Mouse (Mus musculus): ENCODE measurements around the gene Ddo.

Gene Ddo

DNA sequence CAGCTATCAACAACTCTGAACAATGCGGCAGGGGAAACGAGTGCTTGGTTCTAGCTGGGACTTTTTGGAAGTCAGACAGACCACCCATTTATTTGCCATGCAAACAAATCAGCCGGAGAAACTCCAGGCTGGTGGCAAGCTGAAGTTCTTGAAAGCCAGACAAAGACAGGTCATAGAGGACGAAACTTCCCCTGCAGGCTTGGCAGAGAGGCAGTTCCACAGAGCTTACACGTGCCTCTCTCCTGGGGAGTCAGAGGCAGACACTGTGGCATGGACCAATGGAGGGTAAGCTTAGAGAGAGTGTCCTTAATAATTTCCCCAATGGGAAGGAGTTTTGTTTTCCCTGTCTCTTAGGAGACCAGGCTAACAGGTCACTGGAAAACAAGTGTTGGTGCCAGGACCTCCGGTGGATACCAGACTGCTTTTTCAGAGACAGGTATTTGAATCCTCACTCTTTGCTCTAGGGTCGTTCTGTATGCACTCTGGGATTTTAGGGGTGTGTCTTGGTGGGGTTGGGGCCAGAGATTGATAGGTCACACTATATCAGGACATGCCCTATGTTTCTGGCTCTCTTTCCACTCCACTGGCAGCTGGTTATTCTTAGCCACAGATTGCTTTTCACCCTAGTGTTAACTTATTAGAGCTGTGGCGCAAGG, at the start of gene Ddo:
Gene Ddo (plus strand): TSS at position 356 of the 656 bp plus-strand sequence.
- no peak for DNase-seq (ENCODE audit: low read depth, low spot score)

DNA sequence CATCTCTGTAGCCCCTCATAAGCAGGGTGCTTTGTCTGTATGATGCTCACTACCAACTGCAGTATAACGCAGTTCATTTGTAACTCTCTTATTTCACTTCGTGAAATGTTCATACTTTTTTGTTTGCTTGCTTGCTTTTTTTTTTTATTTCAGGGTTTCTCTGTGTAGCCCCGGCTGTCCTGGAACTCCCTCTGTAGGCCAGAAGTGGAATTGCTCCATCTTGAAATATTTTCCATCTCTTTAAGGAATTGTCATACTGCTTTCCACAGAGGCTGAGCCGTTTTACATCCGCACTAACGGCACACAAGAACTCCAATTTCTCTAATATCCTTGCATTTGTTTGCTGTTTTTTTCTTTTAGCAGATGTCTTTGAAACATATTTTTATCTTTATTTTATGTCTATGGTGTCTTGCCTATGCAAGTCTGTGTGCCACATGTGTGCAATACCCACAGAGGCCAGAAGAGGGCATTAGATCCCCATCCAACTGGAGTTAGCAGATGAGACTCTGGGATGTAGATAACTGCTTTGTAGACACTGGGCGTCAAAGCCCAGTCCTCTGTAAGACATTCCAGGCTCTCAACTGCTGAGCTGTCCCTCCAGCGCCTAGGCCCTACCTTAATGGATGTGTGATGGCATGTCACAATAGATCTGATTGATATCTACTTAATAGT, 46.1 kb upstream of the Ddo start:
- peak; percentile 8 for DNase-seq (ENCODE audit: low read depth, low spot score)

DNA sequence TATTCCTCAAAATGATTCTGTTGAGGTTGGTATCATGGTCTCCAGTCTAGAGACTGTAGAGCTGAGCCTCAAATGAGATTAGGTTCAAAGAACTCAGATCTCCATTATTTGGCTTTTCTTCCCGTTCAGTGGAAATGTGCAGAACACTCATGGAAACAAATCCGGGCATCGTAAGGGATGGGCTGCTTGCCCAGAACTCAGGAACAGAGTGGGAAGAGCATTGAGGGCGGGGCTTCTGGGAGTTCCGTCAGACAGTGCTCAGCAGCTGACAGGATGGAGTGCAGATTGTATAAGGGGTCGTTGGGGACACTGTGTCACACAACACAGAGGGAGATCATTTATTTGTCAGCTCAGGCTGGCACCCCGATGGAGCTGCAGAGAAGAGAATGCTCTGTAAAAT, 37.6 kb upstream of the Ddo start:
- no peak for DNase-seq (ENCODE audit: low read depth, low spot score)

GRCm38 (mm10) chr10:40597177-40597576, 32.6 kb upstream of the Ddo start:
- no peak for DNase-seq (ENCODE audit: low read depth, low spot score)

DNA sequence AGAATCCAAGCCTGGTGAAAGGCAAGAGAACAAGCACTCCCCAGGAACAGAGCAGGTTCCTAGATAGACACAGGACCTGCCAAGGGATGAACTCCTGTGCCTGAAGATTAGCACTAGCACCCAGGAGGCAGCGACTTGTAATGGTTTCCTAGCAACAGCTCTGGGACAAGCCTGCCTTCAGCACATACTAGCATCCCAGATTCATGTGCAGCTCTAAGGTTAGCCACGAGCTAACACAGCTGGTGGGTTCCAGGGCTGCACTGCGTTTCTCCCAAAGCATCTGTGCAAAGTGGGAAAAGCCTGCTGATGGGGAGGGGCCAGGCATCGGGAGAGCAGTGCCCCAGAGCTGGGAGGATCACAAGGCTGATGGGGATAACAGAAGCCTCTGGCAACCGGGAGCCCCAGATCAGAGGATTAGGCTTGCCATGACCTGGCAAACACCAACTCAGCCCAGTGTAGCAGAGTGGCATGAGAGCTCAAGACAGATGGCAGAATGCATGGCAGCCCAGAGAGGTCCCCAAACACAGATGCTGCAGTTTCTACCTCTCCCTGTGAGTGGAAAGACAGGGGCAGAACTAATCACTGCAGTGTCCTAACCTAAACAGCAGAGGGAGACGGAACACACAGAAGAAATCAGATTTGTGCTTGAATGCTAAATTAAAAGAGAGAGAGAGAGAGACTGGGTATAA, 25.0 kb upstream of the Ddo start:
- DNase-seq (ENCODE audit: low read depth, low spot score), result no peak

GRCm38 (mm10) chr10:40617973-40618372, 11.8 kb upstream of the Ddo start:
- DNase-seq (ENCODE audit: low read depth, low spot score), result no peak

GRCm38 (mm10) chr10:40619760-40620159, 10.1 kb upstream of the Ddo start:
- DNase-seq (ENCODE audit: low read depth, low spot score), result no peak

GRCm38 (mm10) chr10:40629140-40629539, 671 bp upstream of the Ddo start:
- DNase-seq (ENCODE audit: low read depth, low spot score), result peak; percentile 44

DNA sequence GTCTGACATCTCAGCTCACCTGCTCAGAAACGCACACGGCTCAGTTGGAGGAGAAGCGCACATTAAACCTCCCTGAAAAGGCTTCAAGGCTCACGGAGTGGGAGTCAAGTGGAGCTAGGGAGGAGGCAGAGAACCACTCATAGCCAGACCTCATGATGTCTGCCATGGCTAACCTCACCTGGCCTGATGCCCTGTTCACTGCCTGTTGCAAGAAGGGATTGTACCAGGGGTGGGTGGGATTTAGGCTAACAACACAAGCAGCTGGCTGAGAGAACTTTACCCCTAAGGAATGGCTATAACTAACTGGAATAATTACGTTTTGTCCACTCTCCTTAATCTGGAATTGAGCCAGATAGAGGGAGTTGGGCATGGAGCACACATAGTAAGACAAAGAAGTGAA, 646 bp downstream of the Ddo start:
- DNase-seq (ENCODE audit: low read depth, low spot score), result no peak

DNA sequence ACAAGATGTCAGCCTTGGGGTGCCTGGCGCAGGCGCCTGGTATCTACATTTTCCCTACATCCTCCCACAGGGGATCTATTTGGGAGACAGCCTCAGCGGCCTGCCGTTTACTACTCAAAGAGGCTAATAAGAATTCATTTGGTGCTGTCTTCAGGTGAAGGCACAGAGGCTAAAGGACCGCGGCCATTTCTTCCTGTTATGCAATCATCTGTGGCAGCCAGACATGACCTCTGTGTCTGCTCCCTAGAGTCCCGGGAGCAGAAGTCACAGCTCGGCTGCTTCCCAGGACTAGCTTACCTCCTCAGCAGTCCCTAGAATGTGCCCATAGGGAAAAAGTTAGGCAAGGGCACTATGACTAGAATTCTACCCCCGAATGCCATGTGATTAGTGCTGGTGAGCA, 1.1 kb downstream of the Ddo start:
- no peak for DNase-seq (ENCODE audit: low read depth, low spot score)

GRCm38 (mm10) chr10:40632087-40632486, 2.3 kb downstream of the Ddo start:
- DNase-seq (ENCODE audit: low read depth, low spot score), result no peak

DNA sequence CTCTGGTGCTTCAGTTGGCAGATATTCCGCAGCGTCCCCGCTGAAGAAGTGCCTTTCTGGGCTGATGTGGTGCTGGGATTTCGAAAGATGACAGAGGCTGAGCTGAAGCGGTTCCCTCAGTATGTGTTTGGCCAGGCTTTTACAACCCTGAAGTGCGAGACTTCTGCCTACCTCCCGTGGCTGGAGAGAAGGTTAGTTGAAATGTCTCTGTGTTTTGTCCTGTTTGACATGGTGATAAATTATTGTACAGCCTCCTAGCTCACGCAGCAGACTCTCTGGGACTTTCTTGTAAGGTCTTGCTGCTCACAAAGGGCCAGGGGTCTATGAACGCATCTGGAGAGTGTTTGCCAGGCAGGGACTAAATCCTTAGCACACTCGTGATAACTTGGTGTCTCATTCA, 7.5 kb downstream of the Ddo start:
- no peak for DNase-seq (ENCODE audit: low read depth, low spot score)

DNA sequence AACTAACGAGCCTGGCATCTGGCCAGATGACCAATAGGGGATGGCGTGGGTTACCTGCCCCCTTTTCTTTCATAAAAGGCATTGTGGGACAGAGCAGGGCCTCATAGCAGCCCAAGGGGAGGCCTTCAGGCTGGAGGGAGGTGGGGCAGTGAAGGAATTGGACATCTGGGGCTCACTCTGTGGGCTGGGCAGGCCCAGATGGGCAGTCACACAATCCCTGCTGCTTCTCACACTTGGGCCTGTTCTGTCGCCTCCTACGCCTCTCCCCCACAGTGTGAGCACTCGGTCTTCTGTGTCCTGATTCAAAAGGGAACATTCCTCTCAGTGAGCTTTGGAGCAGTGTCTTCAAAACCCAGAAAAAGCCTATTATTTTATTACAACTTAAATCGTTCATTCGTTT, 8.5 kb downstream of the Ddo start:
- DNase-seq (ENCODE audit: low read depth, low spot score), result no peak

GRCm38 (mm10) chr10:40638823-40639819, 9.3 kb downstream of the Ddo start:
- DNase-seq (ENCODE audit: low read depth, low spot score), result no peak

DNA sequence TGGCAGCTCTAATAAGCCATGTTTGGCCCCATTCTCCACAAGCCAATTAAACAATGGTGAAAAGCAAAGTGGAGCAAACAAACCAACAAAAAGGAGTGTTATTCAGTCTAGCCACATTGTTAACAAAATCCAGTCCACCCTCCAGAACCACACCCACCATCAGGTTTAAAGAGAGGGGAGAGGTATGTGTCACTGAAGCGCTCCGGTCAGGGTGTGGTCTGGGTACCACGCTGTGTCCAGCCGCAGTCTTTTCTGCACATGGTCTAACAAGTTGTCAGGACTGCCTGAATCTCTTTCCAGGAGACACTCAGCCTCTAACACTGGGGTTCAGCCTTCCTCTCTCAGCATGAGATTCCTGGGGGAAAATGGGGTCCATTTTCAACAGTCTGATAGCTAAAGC, 10.6 kb downstream of the Ddo start:
- DNase-seq (ENCODE audit: low read depth, low spot score), result no peak

DNA sequence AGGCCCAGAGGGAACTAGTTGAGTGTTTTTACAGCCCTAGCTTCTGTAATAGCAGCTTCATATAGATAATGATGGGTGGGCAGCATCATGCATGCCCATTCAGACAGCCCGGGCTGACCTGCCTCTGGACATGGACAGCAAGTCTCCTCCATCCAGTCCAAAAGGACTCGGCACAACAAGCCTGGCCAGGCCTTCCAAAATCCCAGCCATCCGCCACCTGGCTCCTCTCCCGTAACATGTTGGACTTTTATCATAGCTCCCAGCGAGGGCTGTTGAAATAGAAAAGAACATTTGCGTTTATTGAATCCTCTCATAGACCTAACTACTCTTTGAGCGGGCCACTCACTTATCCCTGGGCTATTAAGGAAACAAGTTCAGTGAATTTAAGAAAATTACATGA, 12.1 kb downstream of the Ddo start:
- DNase-seq (ENCODE audit: low read depth, low spot score), result no peak

DNA sequence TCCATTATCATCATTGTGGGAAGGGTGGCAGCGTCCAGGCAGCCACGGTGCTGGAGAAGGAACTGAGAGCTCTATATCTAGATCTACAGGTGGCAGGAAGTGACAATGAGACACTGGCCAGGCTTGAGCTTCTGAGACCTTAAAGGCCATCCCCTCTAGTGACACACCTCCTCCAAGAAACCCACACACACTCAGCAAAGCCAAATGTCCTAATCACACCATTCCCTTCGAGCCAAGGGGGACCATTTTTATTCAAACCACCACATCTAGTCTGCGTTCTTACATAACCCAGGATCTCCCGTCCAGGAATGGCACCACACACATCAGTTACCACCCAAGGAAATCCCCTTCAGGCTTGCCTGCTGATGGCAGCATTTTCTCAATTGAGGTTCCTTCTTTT, 13.3 kb downstream of the Ddo start:
- no peak for DNase-seq (ENCODE audit: low read depth, low spot score)

GRCm38 (mm10) chr10:40644456-40644855, 14.6 kb downstream of the Ddo start:
- no peak for DNase-seq (ENCODE audit: low read depth, low spot score)

GRCm38 (mm10) chr10:40645346-40645745, 15.5 kb downstream of the Ddo start:
- DNase-seq (ENCODE audit: low read depth, low spot score), result no peak

GRCm38 (mm10) chr10:40648776-40649175, 19.0 kb downstream of the Ddo start:
- DNase-seq (ENCODE audit: low read depth, low spot score), result no peak

DNA sequence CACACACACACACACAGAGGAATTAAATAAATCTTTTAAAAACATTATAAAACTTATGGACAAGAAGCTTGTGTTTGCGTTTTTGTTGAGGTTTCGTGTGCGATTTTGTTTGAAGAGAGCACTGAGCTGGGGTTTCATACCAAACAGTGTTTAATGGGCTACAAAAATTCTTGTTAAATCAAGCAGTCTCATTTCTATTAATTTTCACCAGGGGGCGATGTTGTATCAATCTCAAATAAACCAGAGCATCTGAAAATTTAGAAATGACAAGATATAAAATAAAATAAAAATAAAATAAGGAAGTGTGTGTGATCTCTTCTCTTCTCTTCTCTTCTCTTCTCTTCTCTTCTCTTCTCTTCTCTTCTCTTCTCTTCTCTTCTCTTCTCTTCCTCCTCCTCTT, 19.8 kb downstream of the Ddo start:
- no peak for DNase-seq (ENCODE audit: low read depth, low spot score)

DNA sequence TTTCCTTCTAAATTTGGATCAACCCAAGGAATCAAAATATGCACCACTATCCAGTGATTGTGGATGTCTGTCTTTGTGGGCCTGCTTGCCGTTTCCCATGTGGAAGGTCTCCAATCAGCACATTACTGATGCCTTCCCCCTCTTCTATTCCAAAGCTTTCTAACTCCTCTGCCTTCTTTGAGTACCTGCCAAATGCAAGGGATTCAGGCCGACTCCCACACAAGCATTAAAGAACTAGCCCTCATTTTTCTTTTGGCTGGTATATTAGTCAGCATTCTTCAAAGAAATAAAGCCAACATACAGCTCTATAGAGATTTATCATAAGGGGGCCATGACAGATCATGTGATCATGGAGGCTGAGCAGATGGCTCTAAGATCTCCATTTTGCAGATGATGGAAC, 21.9 kb downstream of the Ddo start:
- no peak for DNase-seq (ENCODE audit: low read depth, low spot score)
